Mouse (Mus musculus) neural tube, embryonic 13.5 days (tissue): Measurements from ENCODE around the gene Eef1akmt2. TPM values are rescaled to one million over a fixed set of nuclear protein-coding genes. Genes with fewer than 3 reads are reported as not detected.
A peak's percentile ranks its signal among the peaks of the same experiment; 100 is the strongest.

Experiments
- ATAC-seq: fragments of 200-750 bp; cut with Nextera tagmentation; 2 replicates; pipeline ENCODE4 v1.8.0; 2017; ENCODE audit warnings: low read depth, mild to moderate bottlenecking, moderate TSS enrichment, moderate library complexity
- H3K27ac ChIP-seq: fragments of 300-500 bp; sonication (generic); replicated peaks from 2 replicates; pipeline ENCODE4 v1.5.1; 2015; ENCODE audit warnings: moderate library complexity, mild to moderate bottlenecking, inconsistent platforms
- H3K27me3 ChIP-seq: fragments of 300-500 bp; sonication (generic); 2 replicates; pipeline ENCODE4 v1.6.1; 2015; ENCODE audit warnings: mild to moderate bottlenecking, inconsistent platforms
- H3K36me3 ChIP-seq: fragments of 300-500 bp; sonication (generic); 2 replicates; pipeline ENCODE4 v1.6.1; 2015; ENCODE audit warnings: mild to moderate bottlenecking, inconsistent platforms
- H3K4me1 ChIP-seq: fragments of 300-500 bp; sonication (generic); replicated peaks from 2 replicates; pipeline ENCODE4 v1.6.1; 2015; ENCODE audit warnings: inconsistent platforms
- H3K4me2 ChIP-seq: fragments of 300-500 bp; sonication (generic); 2 replicates; pipeline ENCODE4 v1.6.1; 2015; ENCODE audit warnings: inconsistent platforms, mild to moderate bottlenecking, moderate library complexity
- H3K4me3 ChIP-seq: fragments of 300-500 bp; sonication (generic); 2 replicates; pipeline ENCODE4 v1.5.1; 2015; ENCODE audit warnings: mild to moderate bottlenecking, inconsistent platforms
- H3K9ac ChIP-seq: fragments of 300-500 bp; sonication (generic); 2 replicates; pipeline ENCODE4 v1.6.1; 2015; ENCODE audit warnings: moderate library complexity, mild to moderate bottlenecking, inconsistent platforms
- H3K9me3 ChIP-seq: fragments of 300-500 bp; sonication (generic); 2 replicates; pipeline ENCODE4 v1.6.1; 2016; ENCODE audit warnings: inconsistent platforms
- WGBS: fragments of 180-500 bp; shearing (Covaris S2); methylation state at CpG from one replicate; pipeline ENCODE4 v1.1.7; 2015; 5-methylcytosine and 5-hydroxymethylcytosine counted together
- polyA plus RNA-seq: library from polyadenylated mRNA; unstranded; fragments of >200 nt; fragmentation: Nextera tagmentation; extraction: Ambion mirVana; gene quantifications from 2 replicates; pipeline ENCODE4 v1.2.1, GENCODE M21; 2015

The Eef1akmt2 gene
- polyA plus RNA-seq, 1 experiment from 2014 or later = 87.9 TPM

DNA sequence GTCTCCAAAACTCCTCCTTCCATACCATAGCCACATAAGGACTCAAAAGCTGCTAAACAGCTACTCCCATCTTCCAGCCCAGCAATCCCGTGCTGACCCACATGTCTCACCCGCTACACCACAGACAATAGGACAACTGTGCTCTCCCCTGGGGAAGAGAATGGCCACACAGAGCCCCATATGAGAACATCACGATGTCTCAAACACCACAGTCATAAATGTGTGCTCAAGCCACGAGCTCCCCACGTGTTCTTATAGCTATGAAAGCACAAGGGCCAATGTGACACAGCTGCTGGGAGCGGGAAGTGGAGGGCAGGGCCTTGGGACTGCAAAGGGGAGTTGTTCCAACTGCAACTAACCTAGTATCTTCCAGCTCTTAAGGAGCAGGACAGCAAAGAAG lies 59.0 kb downstream of the Eef1akmt2 start:
- Histone ChIP-seq H3K27ac (no peak overlapping the region), H3K9me3 (no peaks in the 10 kb centered on the region), H3K27me3 (no peaks in the 10 kb centered on the region), H3K36me3 (no peaks in the 10 kb centered on the region), H3K4me2 (no peak overlapping the region), H3K4me1 (peaks cover 23% of the 10 kb centered on the region), H3K4me3 (no peak overlapping the region), H3K9ac (no peak overlapping the region)
- no peak for ATAC-seq
- 47% methylated on average over 6 of the region's 6 CpGs for WGBS

DNA sequence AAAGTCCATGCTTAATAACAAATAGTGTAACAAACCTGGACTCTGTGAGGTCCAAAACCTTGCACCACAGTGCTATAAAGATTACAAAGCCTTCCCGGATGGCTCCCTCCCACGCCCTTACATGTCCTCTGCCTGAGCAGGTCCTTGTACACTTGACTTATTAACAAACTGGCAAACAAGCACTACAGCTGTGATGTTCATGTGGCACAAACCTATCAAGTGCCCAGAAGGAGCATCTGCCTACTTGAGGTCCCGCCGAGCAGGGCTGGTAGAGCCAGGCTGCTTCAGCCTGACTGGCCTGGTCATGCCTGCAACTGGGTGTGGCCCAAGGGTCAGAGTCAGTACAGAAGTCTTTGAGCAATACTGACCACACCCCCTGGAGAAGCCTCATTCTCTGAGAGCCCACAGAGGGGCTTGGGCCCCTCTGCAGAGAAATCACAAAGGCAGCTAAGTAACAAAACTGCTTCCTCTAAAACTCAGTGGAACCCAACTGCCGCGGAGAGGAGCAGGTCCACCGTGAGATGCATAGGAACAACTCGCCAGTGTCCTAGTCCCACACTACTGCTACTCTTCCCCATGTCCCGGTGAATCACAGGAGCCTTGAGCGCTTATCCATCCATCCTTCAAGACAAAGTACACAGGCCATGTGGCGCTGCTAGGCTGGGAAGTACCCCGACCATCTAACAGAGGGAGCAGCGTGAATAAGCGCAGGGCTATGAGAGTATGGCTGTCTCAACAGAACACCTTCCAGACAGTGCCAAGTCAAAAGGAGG lies 61.8 kb downstream of the Eef1akmt2 start:
- Histone ChIP-seq H3K27me3 (no peaks in the 10 kb centered on the region), H3K9ac (no peak overlapping the region), H3K36me3 (no peaks in the 10 kb centered on the region), H3K27ac (no peak overlapping the region), H3K4me3 (no peak overlapping the region), H3K4me1 (peaks cover 42% of the 10 kb centered on the region), H3K9me3 (no peaks in the 10 kb centered on the region), H3K4me2 (no peak overlapping the region)
- 79% methylated on average over 14 of the region's 14 CpGs for WGBS
- no peak for ATAC-seq

DNA sequence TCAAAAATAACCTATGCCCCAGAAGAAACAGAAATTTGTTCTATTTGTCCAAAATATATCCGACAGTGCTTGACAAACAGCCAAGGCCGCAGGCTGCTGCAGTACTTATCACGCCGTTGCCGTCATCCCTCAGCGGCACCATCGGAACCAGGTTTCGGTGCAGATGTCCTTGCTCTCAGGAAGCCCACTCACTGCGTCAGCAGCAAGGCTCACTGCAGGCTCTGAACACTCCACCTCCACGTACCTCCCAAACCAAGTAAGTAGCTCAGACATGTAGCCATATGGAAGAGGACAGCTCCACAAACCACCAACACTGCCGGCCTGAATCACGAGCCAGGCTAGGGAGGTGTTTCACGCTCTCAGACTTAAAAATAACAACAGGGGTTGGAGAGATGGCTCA lies 63.6 kb downstream of the Eef1akmt2 start:
- Histone ChIP-seq H3K4me1 (peaks cover 42% of the 10 kb centered on the region), H3K9me3 (no peaks in the 10 kb centered on the region), H3K36me3 (no peaks in the 10 kb centered on the region), H3K27me3 (no peaks in the 10 kb centered on the region), H3K4me3 (no peak overlapping the region), H3K27ac (no peak overlapping the region), H3K9ac (no peak overlapping the region), H3K4me2 (no peak overlapping the region)
- ATAC-seq = no peak
- 96% methylated on average over 13 of the region's 13 CpGs for WGBS

GRCm38 (mm10) chr7:132787496-132788190 lies 64.8 kb downstream of the Eef1akmt2 start:
- Histone ChIP-seq H3K4me1 (peaks cover 41% of the 10 kb centered on the region), H3K9ac (no peak overlapping the region), H3K27me3 (no peaks in the 10 kb centered on the region), H3K4me3 (no peak overlapping the region), H3K9me3 (no peaks in the 10 kb centered on the region), H3K27ac (no peak overlapping the region), H3K4me2 (no peak overlapping the region), H3K36me3 (no peaks in the 10 kb centered on the region)
- 90% methylated on average over 4 of the region's 4 CpGs for WGBS
- ATAC-seq = no peak

GRCm38 (mm10) chr7:132787022-132787421 lies 65.5 kb downstream of the Eef1akmt2 start:
- 94% methylated on average over 4 of the region's 4 CpGs for WGBS
- H3K27ac ChIP-seq = no peak overlapping the region
- H3K4me3 ChIP-seq = no peak overlapping the region
- no peaks in the 10 kb centered on the region for H3K36me3 ChIP-seq
- H3K9me3 ChIP-seq = no peaks in the 10 kb centered on the region
- H3K27me3 ChIP-seq = no peaks in the 10 kb centered on the region
- H3K9ac ChIP-seq = no peak overlapping the region
- no peak for ATAC-seq
- no peak overlapping the region for H3K4me2 ChIP-seq
- H3K4me1 ChIP-seq = peaks cover 45% of the 10 kb centered on the region

GRCm38 (mm10) chr7:132786522-132786921 lies 66.0 kb downstream of the Eef1akmt2 start:
- WGBS = 26% methylated on average over 4 of the region's 4 CpGs

GRCm38 (mm10) chr7:132786011-132786410 lies 66.5 kb downstream of the Eef1akmt2 start:
- Histone ChIP-seq H3K27ac (no peak overlapping the region), H3K4me2 (no peak overlapping the region), H3K9ac (no peak overlapping the region), H3K27me3 (no peaks in the 10 kb centered on the region), H3K4me1 (peaks cover 49% of the 10 kb centered on the region), H3K36me3 (no peaks in the 10 kb centered on the region), H3K4me3 (no peak overlapping the region), H3K9me3 (no peaks in the 10 kb centered on the region)
- 70% methylated on average over 7 of the region's 7 CpGs for WGBS
- no peak for ATAC-seq

More at GRCm38 (mm10) chr7:132786522-132786921, 66.0 kb downstream of the Eef1akmt2 start:
- Histone ChIP-seq H3K9me3 (no peaks in the 10 kb centered on the region), H3K27ac (peak overlapping the region; percentile 43), H3K9ac (no peak overlapping the region), H3K4me2 (no peak overlapping the region), H3K4me1 (peaks cover 45% of the 10 kb centered on the region), H3K27me3 (no peaks in the 10 kb centered on the region), H3K36me3 (no peaks in the 10 kb centered on the region), H3K4me3 (no peak overlapping the region)
- ATAC-seq = no peak

GRCm38 (mm10) chr7:132784101-132784500 lies 68.4 kb downstream of the Eef1akmt2 start:
- Histone ChIP-seq H3K4me2 (no peak overlapping the region), H3K36me3 (no peaks in the 10 kb centered on the region), H3K27me3 (no peaks in the 10 kb centered on the region), H3K9me3 (no peaks in the 10 kb centered on the region), H3K9ac (no peak overlapping the region), H3K4me3 (no peak overlapping the region), H3K4me1 (peaks cover 57% of the 10 kb centered on the region), H3K27ac (no peak overlapping the region)
- ATAC-seq = no peak
- 90% methylated on average over 5 of the region's 5 CpGs for WGBS

GRCm38 (mm10) chr7:132781850-132782249 lies 70.6 kb downstream of the Eef1akmt2 start:
- Histone ChIP-seq H3K4me3 (no peak overlapping the region), H3K36me3 (peaks cover 17% of the 10 kb centered on the region), H3K4me2 (no peak overlapping the region), H3K27ac (peak overlapping the region; percentile 53), H3K27me3 (no peaks in the 10 kb centered on the region), H3K4me1 (peaks cover 53% of the 10 kb centered on the region), H3K9ac (no peak overlapping the region), H3K9me3 (no peaks in the 10 kb centered on the region)
- no peak; the same call in 1 of the 2 replicates for ATAC-seq
- WGBS = 57% methylated on average over 6 of the region's 6 CpGs

- WGBS = 10% methylated on average over 7 of the region's 7 CpGs
- Histone ChIP-seq H3K36me3 (peaks cover 23% of the 10 kb centered on the region), H3K4me2 (no peak overlapping the region), H3K27ac (peak overlapping the region; percentile 53), H3K9ac (peak overlapping the region; percentile 22; the same call in 1 of the 2 replicates), H3K27me3 (no peaks in the 10 kb centered on the region), H3K4me3 (no peak overlapping the region), H3K9me3 (no peaks in the 10 kb centered on the region), H3K4me1 (peaks cover 48% of the 10 kb centered on the region)
- ATAC-seq = peak; percentile 80
Observed at GRCm38 (mm10) chr7:132781130-132781814, 71.2 kb downstream of the Eef1akmt2 start.

- H3K36me3 ChIP-seq = peaks cover 29% of the 10 kb centered on the region
- H3K27me3 ChIP-seq = no peaks in the 10 kb centered on the region
- ATAC-seq = peak; percentile 37; the same call in 1 of the 2 replicates
- H3K4me2 ChIP-seq = no peak overlapping the region
- H3K9me3 ChIP-seq = no peaks in the 10 kb centered on the region
- H3K9ac ChIP-seq = no peak overlapping the region
- H3K27ac ChIP-seq = peak overlapping the region; percentile 53
- H3K4me3 ChIP-seq = no peak overlapping the region
- 15% methylated on average over 4 of the region's 4 CpGs for WGBS
- peaks cover 42% of the 10 kb centered on the region for H3K4me1 ChIP-seq
Observed at GRCm38 (mm10) chr7:132780611-132781010, 71.9 kb downstream of the Eef1akmt2 start.

DNA sequence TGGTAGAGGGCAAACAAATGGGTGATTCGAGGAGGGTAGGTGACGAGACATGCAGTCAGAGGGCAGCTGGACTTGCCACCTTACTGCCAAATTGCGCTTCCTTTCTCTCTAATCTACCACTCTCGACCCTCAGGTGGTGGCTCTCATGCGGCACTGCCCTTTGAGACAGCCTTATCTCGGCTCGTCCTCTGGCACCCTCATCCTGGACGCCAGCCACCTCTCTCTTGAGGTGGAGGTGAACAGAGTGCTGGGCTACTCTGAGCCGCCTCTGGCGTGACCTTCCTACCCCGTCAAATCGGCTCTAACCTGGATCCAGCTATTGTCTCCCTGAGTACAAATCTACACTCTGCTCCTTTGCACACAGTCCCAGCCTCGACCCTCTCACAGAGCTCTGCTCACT lies 73.8 kb downstream of the Eef1akmt2 start:
- H3K9me3 ChIP-seq = no peaks in the 10 kb centered on the region
- H3K4me2 ChIP-seq = no peak overlapping the region
- no peak overlapping the region for H3K9ac ChIP-seq
- no peaks in the 10 kb centered on the region for H3K27me3 ChIP-seq
- H3K27ac ChIP-seq = no peak overlapping the region
- no peak overlapping the region for H3K4me3 ChIP-seq
- 94% methylated on average over 13 of the region's 13 CpGs for WGBS
- H3K36me3 ChIP-seq = peaks cover 34% of the 10 kb centered on the region
- peaks cover 36% of the 10 kb centered on the region for H3K4me1 ChIP-seq
- ATAC-seq = no peak
